Mouse (Mus musculus): ENCODE results near the gene Tmem117. TPM values are rescaled to one million over a fixed set of nuclear protein-coding genes. Genes with fewer than 3 reads are reported as not detected.

Gene Tmem117
- total and polyA plus RNA-seq, 3 experiments: not detected

DNA sequence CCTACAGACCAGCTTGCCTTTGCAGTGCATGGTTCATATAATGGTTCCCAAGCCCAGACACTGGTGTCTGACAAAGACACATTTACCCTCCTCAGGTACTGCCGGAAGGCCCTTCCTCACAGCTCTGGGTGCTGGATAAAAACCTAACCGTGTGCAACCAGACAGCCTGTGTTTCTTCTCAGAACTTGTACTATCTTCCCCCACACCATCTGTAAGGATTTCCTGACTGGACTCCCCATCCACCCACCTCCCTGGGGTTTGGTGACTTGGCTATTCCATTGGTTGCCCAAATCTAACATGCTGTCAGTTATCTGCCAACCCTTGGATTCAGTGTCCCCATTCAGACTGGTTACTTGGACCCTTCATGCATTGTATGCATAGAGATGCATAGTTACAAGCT, 232.1 kb downstream of the Tmem117 start:
- Histone ChIP-seq H3K36me3 (ENCODE audit: control insufficient read depth in 1 of 2, insufficient read depth in 2 of 2, low read length in 2 of 2) (no peaks in the 10 kb centered on the region), H3K4me1 (ENCODE audit: control insufficient read depth in 1 of 2, insufficient read depth in 2 of 2, low read length in 2 of 2) (no peaks in the 10 kb centered on the region), H3K9me3 (replicated peaks; ENCODE audit: insufficient read depth, low read length) (no peaks in the 10 kb centered on the region), H3K27ac (ENCODE audit: control insufficient read depth, low read depth, low read length) (no peak overlapping the region), H3K79me2 (ENCODE audit: control insufficient read depth, insufficient read depth, low read length, poor library complexity) (no peaks in the 10 kb centered on the region), H3K9ac (ENCODE audit: control insufficient read depth, low read depth, low read length, poor library complexity, severe bottlenecking) (no peak overlapping the region), H3K27me3 (ENCODE audit: control insufficient read depth in 1 of 2, insufficient read depth in 2 of 2, low read length in 2 of 2) (no peaks in the 10 kb centered on the region), H3K4me3 (ENCODE audit: control insufficient read depth in 1 of 2, insufficient read depth in 1 of 2, low read depth in 2 of 2, low read length in 2 of 2) (no peak overlapping the region)
- DNase-seq (ENCODE audit: low read depth, low spot score): no peak
- TF ChIP-seq SIN3A (IDR thresholded peaks at IDR 0.05; ENCODE audit: low read length) (no peak), ETS1 (IDR thresholded peaks at IDR 0.05; ENCODE audit: low read depth, low read length) (no peak), MYB (IDR thresholded peaks at IDR 0.05; ENCODE audit: low read depth, low read length) (no peak), TCF12 (IDR thresholded peaks at IDR 0.05; ENCODE audit: low read depth, low read length) (no peak), POLR2AphosphoS5 (IDR thresholded peaks at IDR 0.05; ENCODE audit: borderline replicate concordance, low read depth, low read length) (no peak), POLR2A (IDR thresholded peaks at IDR 0.05; ENCODE audit: control insufficient read depth in 1 of 2, insufficient read depth in 1 of 2, low read depth in 1 of 2, low read length in 2 of 2, poor library complexity in 1 of 2) (no peak), ZC3H11A (IDR thresholded peaks at IDR 0.05; ENCODE audit: low read depth, low read length) (no peak), UBTF (IDR thresholded peaks at IDR 0.05; ENCODE audit: borderline replicate concordance, insufficient read depth, low read depth, low read length) (no peak), TBP (IDR thresholded peaks at IDR 0.05; ENCODE audit: low read depth, low read length) (no peak), ZKSCAN1 (IDR thresholded peaks at IDR 0.05; ENCODE audit: low read depth, low read length) (no peak), GABPA (IDR thresholded peaks at IDR 0.05; ENCODE audit: low read depth, low read length) (no peak), USF2 (IDR thresholded peaks at IDR 0.05; ENCODE audit: borderline replicate concordance in 1 of 2, insufficient read depth in 1 of 2, low read depth in 1 of 2, low read length in 2 of 2) (no peak), MAZ (IDR thresholded peaks at IDR 0.05; ENCODE audit: low read depth, low read length) (no peak)

DNA sequence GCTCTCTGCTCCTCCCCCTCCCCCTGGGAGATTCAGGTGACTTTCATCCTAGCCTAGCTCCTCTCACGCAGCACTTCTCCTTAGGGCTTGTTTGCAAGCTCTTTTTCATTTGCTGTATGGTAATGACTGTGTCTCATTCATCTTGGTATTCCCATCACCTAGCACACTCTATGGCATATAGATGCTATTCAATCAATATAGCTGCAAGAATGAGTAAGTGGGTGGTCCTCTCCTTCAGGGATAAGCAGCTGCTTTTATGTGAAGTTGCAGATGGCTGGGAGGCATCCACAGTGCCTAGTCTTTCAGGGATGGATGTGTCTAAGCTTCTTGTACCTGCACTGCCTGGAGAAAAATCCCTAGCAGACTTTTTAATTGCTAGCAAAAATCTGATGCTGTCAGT, 235.1 kb downstream of the Tmem117 start:
- no peak overlapping the region for H3K4me3 ChIP-seq (ENCODE audit: control insufficient read depth in 1 of 2, insufficient read depth in 1 of 2, low read depth in 2 of 2, low read length in 2 of 2)
- H3K27ac ChIP-seq (ENCODE audit: control insufficient read depth, low read depth, low read length): no peak overlapping the region
- no peaks in the 10 kb centered on the region for H3K79me2 ChIP-seq (ENCODE audit: control insufficient read depth, insufficient read depth, low read length, poor library complexity)
- H3K27me3 ChIP-seq (ENCODE audit: control insufficient read depth in 1 of 2, insufficient read depth in 2 of 2, low read length in 2 of 2): no peaks in the 10 kb centered on the region
- no peak for DNase-seq (ENCODE audit: low read depth, low spot score)
- no peaks in the 10 kb centered on the region for H3K9me3 ChIP-seq (replicated peaks; ENCODE audit: insufficient read depth, low read length)
- TF ChIP-seq USF2 (IDR thresholded peaks at IDR 0.05; ENCODE audit: borderline replicate concordance in 1 of 2, insufficient read depth in 1 of 2, low read depth in 1 of 2, low read length in 2 of 2) (no peak), POLR2AphosphoS2 (IDR thresholded peaks at IDR 0.05; ENCODE audit: low read length) (no peak), NRF1 (IDR thresholded peaks at IDR 0.05; ENCODE audit: insufficient read depth, low read depth, low read length, poor library complexity, severe bottlenecking) (no peak), ELF1 (IDR thresholded peaks at IDR 0.05; ENCODE audit: low read depth, low read length) (no peak), SMC3 (IDR thresholded peaks at IDR 0.05; ENCODE audit: low read depth, low read length) (no peak), TCF12 (IDR thresholded peaks at IDR 0.05; ENCODE audit: low read depth, low read length) (no peak), TAL1 (IDR thresholded peaks at IDR 0.05; ENCODE audit: low read length) (no peak), ZKSCAN1 (IDR thresholded peaks at IDR 0.05; ENCODE audit: low read depth, low read length) (no peak)
- no peak overlapping the region for H3K9ac ChIP-seq (ENCODE audit: control insufficient read depth, low read depth, low read length, poor library complexity, severe bottlenecking)
- no peaks in the 10 kb centered on the region for H3K4me1 ChIP-seq (ENCODE audit: control insufficient read depth in 1 of 2, insufficient read depth in 2 of 2, low read length in 2 of 2)
- no peaks in the 10 kb centered on the region for H3K36me3 ChIP-seq (ENCODE audit: control insufficient read depth in 1 of 2, insufficient read depth in 2 of 2, low read length in 2 of 2)
